Mouse (Mus musculus) regulatory T cell (primary cell): ENCODE results near the gene Ciz1.
"Not testable (repeated sequence)": the region's sequence is repeated elsewhere in the genome, so short reads cannot be mapped to it uniquely, and the experiment has no call there.

Experiments used
- in situ Hi-C: fragments of 300-600 bp; cut with MboI, MseI; formaldehyde crosslinking; loops from one replicate; pipeline ENCODE4 v1.15.1; 2025; ENCODE audit warnings: high pct_unique_total_duplicates

Ciz1 gene

GRCm38 (mm10) chr2:32347019-32347418 lies 5.1 kb upstream of the Ciz1 start:
- in situ Hi-C loops: no loop called here

- in situ Hi-C loops: no loop called here
Measured at GRCm38 (mm10) chr2:32348311-32348710, 3.8 kb upstream of the Ciz1 start.

- in situ Hi-C loops: no loop called here
Measured at GRCm38 (mm10) chr2:32349625-32350255, 2.4 kb upstream of the Ciz1 start.

DNA sequence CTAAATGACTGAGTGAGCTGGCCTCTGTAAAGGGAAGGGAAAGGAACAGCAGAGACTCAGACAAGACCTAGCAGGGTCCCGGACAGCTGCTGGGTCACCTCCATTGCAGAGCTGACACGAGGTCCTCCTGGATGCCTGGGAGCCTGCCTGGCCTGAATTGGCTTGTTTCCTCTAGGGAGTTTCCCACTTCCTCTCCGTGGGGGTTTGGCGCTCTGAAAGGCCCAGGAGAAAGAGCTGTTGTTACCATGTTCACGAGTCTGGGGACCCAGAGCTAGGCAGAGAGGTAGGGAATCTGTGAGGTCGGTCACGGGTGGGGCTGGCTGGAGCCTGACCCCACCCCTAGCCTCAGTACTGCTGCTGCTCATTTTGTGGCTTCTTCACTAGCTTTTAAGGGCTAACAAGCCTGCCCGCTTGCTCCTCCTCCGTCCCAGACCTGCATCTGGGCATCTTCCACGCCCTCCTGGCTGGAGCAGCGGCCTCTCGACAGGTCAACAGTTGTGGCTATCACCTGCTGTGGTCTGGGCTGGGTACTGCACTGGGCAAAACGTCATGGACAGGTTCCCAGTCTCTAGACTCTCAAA lies 1.6 kb upstream of the Ciz1 start:
- in situ Hi-C loops: no loop called here

GRCm38 (mm10) chr2:32351471-32351961 lies 611 bp upstream of the Ciz1 start:
- in situ Hi-C loops: no loop called here

GRCm38 (mm10) chr2:32353007-32353542 lies 948 bp downstream of the Ciz1 start, which contains the start of gene Dnm1:
TSS of gene Dnm1 (minus strand) at chr2:32353338.
- in situ Hi-C loops: no loop called here

DNA sequence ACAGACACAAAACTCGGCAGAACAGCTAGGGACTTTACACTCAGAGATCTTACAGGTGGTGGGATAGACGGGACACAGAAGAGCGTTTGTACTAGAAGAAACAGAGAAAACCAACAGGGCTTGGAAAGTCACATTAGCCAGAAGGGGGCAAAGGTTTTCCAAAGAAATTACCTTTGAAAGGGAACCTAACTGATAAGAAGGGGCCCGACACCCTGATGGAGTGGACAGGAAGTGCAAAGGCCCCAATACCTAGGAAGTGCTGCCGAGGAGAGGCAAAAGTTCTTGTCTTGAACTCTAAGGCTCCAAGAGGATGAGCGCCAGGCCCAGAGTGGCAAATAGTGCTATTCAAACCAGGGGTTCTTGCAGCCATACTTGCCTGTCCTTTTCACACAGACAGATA lies 1.7 kb downstream of the Ciz1 start:
- in situ Hi-C loops: no loop called here

GRCm38 (mm10) chr2:32354336-32354895 lies 2.3 kb downstream of the Ciz1 start:
- in situ Hi-C loops: no loop called here

DNA sequence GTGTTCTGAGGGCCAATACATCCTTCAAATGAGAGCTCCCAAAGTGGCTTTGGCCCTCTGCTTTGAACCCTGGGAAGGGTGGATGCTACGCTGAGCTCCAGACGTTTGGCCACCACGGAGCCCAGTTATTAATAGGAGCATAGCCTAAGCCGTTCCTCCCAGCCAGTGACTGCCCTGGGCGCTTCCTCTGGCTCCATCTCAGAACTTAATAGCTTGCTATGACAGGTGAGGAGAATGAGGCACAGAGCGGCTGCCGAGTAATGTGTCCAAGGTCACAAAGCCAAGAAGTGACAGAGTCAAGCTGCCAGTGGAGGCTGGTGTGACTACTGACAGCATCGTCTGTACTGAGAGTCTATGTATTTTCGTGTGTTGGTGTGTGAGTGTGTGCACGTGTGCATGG lies 4.1 kb downstream of the Ciz1 start:
- in situ Hi-C loops: no loop called here

GRCm38 (mm10) chr2:32357710-32358109 lies 5.6 kb downstream of the Ciz1 start:
- in situ Hi-C loops: no loop called here

GRCm38 (mm10) chr2:32358381-32358780 lies 6.3 kb downstream of the Ciz1 start:
- in situ Hi-C loops: no loop called here

- in situ Hi-C loops: no loop called here
Measured at GRCm38 (mm10) chr2:32360741-32361140, 8.6 kb downstream of the Ciz1 start.

- in situ Hi-C loops: no loop called here
Measured at GRCm38 (mm10) chr2:32361437-32361836, 9.3 kb downstream of the Ciz1 start.

DNA sequence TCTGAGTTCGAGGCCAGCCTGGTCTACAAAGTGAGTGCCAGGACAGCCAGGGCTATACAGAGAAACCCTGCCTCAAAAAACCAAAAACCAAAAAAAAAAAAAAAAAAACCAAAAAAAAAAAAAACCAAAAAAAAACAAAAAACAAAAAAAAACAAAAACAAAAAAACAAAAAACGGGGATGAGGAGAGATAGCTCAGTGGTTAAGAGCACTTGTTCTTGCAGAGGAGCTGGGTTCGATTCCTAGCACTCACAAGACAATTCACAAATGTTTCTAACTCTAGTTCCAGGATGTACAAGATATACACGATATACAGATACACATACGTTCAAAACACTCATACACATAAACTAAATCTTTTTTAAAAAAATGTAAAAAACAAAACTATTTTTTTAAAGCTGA lies 10.1 kb downstream of the Ciz1 start:
- in situ Hi-C loops: not testable (repeated sequence)

DNA sequence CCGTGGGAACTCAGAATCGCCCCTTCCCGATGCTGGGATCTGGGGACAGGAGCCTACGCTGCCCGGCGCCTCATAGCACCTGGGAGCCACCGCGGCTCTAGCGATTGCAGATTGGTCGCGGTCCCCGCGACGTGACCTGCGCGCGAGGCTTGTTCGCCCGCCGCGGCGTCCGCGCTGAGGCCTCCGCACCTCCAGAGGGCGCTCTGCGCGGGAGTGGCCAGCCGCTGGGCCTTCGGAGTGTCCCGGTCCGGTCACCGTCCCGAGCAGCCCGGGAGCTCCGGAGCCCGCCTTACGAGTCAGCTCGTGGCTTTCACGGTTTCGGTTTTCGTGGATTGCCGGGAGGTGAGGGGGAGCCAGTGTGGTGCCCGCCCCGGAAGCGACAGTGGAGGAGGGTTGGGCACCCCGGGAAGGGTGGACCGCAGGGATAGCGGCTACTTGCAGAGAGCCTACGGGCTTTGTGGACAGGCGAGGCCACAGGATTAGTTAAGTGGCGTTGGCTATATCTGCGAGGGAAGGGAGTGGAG lies 10.8 kb downstream of the Ciz1 start:
- in situ Hi-C loops: no loop called here

- in situ Hi-C loops: no loop called here
Measured at GRCm38 (mm10) chr2:32363376-32364106, 11.4 kb downstream of the Ciz1 start.

- in situ Hi-C loops: no loop called here
Measured at GRCm38 (mm10) chr2:32364121-32364520, 12.0 kb downstream of the Ciz1 start.

DNA sequence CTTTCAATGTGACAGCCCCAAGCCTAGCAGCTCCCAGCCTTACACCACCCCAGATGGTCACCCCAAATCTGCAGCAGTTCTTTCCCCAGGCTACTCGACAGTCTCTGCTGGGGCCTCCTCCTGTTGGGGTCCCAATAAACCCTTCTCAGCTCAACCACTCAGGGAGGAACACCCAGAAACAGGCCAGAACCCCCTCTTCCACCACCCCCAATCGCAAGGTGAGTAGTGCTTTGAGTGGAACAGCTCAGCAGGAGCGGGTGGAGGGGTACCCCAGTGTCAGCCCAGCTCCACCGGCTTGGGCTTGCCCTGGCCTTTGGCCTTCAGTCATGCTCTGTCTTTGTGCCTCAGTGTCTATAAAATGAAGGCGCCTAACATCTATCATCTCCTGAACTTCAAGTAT lies 15.2 kb downstream of the Ciz1 start:
- in situ Hi-C loops: no loop called here

DNA sequence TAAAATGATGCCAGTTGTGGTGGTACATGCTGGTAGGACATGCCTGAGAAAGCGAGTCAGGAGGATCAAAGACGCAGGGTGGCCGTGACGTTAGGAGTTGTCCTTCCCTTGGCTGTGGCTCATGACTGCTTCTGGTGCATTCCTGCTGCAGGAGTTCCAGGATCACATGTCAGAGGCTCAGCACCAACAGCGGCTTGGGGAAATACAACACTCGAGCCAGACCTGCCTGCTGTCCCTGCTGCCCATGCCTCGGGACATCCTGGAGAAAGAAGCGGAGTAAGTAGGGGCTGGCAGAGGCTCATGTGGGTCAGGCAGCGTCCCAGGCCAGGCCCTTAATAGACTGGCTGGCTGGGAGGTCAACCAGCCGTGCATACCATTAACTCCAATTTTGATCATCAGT lies 22.1 kb downstream of the Ciz1 start:
- in situ Hi-C loops: no loop called here

DNA sequence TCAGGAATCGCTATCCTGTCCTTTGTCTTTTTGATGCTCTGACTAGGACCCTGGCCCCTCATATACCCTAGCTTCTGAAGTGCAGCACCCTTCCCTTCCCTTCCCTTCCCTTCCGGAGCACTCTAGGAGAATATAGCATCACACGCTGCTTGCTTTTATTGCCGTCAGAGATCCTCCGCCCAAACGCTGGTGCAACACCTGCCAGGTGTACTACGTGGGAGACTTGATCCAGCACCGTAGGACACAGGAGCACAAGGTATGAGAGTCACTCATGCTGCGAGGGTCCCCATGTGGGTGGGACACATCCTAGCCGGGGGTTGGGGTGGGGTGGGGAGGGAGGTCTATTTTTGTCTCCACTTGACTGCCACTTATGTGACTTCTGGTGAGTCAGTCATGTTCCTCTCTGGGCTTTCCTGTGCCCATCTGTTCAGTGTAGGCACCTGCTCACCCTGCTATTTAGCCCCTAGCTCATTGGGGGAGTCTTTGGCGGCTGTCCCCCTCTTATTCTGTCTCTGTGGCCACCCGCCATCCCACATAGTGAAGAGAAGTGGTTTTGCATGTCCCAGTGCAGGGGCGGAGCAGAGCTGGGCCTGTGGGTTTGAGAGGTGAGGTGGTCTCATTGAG lies 23.3 kb downstream of the Ciz1 start:
- in situ Hi-C loops: no loop called here

- in situ Hi-C loops: no loop called here
Measured at GRCm38 (mm10) chr2:32376963-32377362, 24.8 kb downstream of the Ciz1 start.
